Mouse (Mus musculus): ENCODE measurements at regions not wholly inside any gene's neighbourhood (a gene's known extent, or its start where the extent isn't known, plus 50 kb on each side); places are given as distances from the start of the nearest gene placed in this dataset.

DNA sequence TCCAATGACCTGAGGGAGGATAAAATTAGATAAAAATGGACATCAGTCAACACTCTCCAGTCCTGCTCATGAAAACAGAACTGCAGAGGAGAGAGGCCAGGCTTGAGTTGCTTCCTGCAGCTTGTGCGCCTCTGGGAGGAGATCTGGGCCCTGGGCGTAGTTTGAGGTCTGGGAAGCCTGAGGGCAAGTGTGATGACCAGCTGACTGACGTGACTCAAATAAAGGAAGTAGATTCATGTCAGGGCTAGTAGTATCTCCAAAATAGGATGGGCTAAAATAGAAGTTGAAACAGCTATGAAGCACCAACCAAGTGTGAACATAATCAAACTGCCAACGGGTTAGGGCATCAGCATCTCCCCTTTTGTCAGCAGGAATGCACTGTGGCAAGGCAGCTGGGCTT lies 239.3 kb upstream of the Btg1 start:
- H3K9ac ChIP-seq (ENCODE audit: low read depth, low read length), result no peak overlapping the region
- 83% methylated on average over 4 of the region's 4 CpGs for WGBS
- ATAC-seq, result no peak

DNA sequence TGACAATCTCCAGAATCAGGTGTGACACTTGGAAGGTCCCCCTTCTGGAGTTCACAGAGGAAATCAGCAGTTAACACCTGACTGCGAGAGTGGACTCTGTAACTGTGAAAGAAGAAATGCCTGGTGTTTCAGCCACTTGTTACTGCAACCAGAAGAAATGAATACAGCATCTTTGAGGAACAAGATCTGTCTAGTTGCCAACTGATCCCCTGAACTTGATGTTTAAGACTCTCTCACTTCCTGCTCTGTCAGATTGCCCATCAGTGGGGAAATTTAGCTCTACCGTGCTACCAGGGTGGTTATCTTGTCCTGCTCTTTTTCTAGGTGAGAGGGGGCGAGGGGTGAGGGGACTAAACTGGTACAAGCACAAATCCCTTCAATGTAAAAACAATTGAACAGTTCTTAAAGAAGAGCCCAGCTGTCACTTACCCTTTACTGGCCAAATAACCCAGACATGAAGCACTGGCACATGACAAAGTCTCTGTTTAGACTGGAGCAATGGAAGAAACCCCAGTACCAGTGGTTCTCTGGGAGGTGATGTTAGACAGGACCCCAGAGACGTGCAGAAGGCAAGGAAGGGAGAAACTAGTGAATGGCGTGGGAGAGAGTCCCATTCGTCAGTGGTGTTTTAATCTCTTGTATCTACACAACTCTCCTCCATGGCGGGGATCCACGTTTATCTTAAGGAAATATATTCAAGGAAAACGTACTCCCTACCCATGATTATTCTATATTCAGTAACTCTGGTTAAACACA lies 237.6 kb upstream of the Btg1 start:
- no peak for ATAC-seq
- WGBS, result 65% methylated on average over 9 of the region's 9 CpGs

More for the DNA sequence above, 239.3 kb upstream of the Btg1 start:
- Histone ChIP-seq H3K4me1 (replicated peaks; ENCODE audit: control insufficient read depth, insufficient read depth, low read length) (no peaks in the 10 kb centered on the region), H3K27ac (ENCODE audit: low read depth, low read length) (no peak overlapping the region), H3K4me2 (replicated peaks; ENCODE audit: low read depth) (no peak overlapping the region), H3K4me3 (ENCODE audit: low read depth, low read length) (no peak overlapping the region), H3K9me3 (ENCODE audit: control insufficient read depth) (no peaks in the 10 kb centered on the region), H3K27me3 (replicated peaks; ENCODE audit: control insufficient read depth, insufficient read depth, low read length) (no peaks in the 10 kb centered on the region), H3K36me3 (ENCODE audit: control insufficient read depth, insufficient read depth) (no peaks in the 10 kb centered on the region)
- TF ChIP-seq CTCF (IDR thresholded peaks at IDR 0.05; ENCODE audit: low read depth), result no peak

GRCm38 (mm10) chr10:96381664-96382063 lies 235.1 kb upstream of the Btg1 start:
- no peaks in the 10 kb centered on the region for H3K9me3 ChIP-seq (ENCODE audit: control insufficient read depth)
- ATAC-seq, result no peak
- 88% methylated on average over 6 of the region's 6 CpGs for WGBS
- no peaks in the 10 kb centered on the region for H3K36me3 ChIP-seq (ENCODE audit: control insufficient read depth, insufficient read depth)
- no peak overlapping the region for H3K4me3 ChIP-seq (ENCODE audit: low read depth, low read length)
- no peak for TF ChIP-seq CTCF (IDR thresholded peaks at IDR 0.05; ENCODE audit: low read depth)
- no peaks in the 10 kb centered on the region for H3K27me3 ChIP-seq (replicated peaks; ENCODE audit: control insufficient read depth, insufficient read depth, low read length)
- H3K4me1 ChIP-seq (replicated peaks; ENCODE audit: control insufficient read depth, insufficient read depth, low read length), result no peaks in the 10 kb centered on the region
- no peak overlapping the region for H3K9ac ChIP-seq (ENCODE audit: low read depth, low read length)
- no peak overlapping the region for H3K4me2 ChIP-seq (replicated peaks; ENCODE audit: low read depth)
- no peak overlapping the region for H3K27ac ChIP-seq (ENCODE audit: low read depth, low read length)

More for the DNA sequence above, 237.6 kb upstream of the Btg1 start:
- no peak overlapping the region for H3K4me3 ChIP-seq (ENCODE audit: low read depth, low read length)
- TF ChIP-seq CTCF (IDR thresholded peaks at IDR 0.05; ENCODE audit: low read depth), result no peak
- no peaks in the 10 kb centered on the region for H3K4me1 ChIP-seq (replicated peaks; ENCODE audit: control insufficient read depth, insufficient read depth, low read length)
- no peaks in the 10 kb centered on the region for H3K36me3 ChIP-seq (ENCODE audit: control insufficient read depth, insufficient read depth)
- no peaks in the 10 kb centered on the region for H3K27me3 ChIP-seq (replicated peaks; ENCODE audit: control insufficient read depth, insufficient read depth, low read length)
- no peak overlapping the region for H3K4me2 ChIP-seq (replicated peaks; ENCODE audit: low read depth)
- no peaks in the 10 kb centered on the region for H3K9me3 ChIP-seq (ENCODE audit: control insufficient read depth)
- H3K27ac ChIP-seq (ENCODE audit: low read depth, low read length), result no peak overlapping the region
- H3K9ac ChIP-seq (ENCODE audit: low read depth, low read length), result no peak overlapping the region

DNA sequence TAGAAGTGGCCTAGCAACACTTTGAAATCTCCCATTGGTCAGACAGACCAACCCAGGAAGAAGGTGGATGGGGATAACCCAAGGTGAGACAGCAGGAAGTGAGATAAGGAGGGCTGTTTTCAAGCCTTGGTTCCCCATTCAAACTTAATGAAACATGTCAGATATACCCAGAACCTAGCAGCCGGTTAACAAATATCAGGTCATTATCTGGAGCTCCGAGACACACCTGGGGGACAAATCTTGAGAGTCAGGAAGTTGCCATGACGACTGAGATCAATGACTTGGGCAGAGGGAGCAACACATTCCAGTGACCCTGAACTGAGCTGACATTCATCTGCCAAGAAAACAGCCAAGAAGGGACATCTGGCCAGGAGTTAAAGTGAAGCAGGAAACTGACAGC lies 225.1 kb upstream of the Btg1 start:
- H3K4me1 ChIP-seq (replicated peaks; ENCODE audit: control insufficient read depth, insufficient read depth, low read length), result no peaks in the 10 kb centered on the region
- no peak for TF ChIP-seq CTCF (IDR thresholded peaks at IDR 0.05; ENCODE audit: low read depth)
- no peak overlapping the region for H3K4me3 ChIP-seq (ENCODE audit: low read depth, low read length)
- H3K36me3 ChIP-seq (ENCODE audit: control insufficient read depth, insufficient read depth), result no peaks in the 10 kb centered on the region
- WGBS, result 48% methylated on average over 3 of the region's 3 CpGs
- H3K27ac ChIP-seq (ENCODE audit: low read depth, low read length), result no peak overlapping the region
- H3K9me3 ChIP-seq (ENCODE audit: control insufficient read depth), result no peaks in the 10 kb centered on the region
- no peak overlapping the region for H3K4me2 ChIP-seq (replicated peaks; ENCODE audit: low read depth)
- no peaks in the 10 kb centered on the region for H3K27me3 ChIP-seq (replicated peaks; ENCODE audit: control insufficient read depth, insufficient read depth, low read length)
- ATAC-seq, result no peak
- H3K9ac ChIP-seq (ENCODE audit: low read depth, low read length), result no peak overlapping the region

- Histone ChIP-seq H3K4me1 (replicated peaks; ENCODE audit: control insufficient read depth, insufficient read depth, low read length) (no peaks in the 10 kb centered on the region), H3K36me3 (ENCODE audit: control insufficient read depth, insufficient read depth) (no peaks in the 10 kb centered on the region), H3K27ac (ENCODE audit: low read depth, low read length) (no peak overlapping the region), H3K4me2 (replicated peaks; ENCODE audit: low read depth) (no peak overlapping the region), H3K9ac (ENCODE audit: low read depth, low read length) (no peak overlapping the region), H3K27me3 (replicated peaks; ENCODE audit: control insufficient read depth, insufficient read depth, low read length) (no peaks in the 10 kb centered on the region), H3K4me3 (ENCODE audit: low read depth, low read length) (no peak overlapping the region), H3K9me3 (ENCODE audit: control insufficient read depth) (no peaks in the 10 kb centered on the region)
- 80% methylated on average over 1 of the region's 1 CpGs for WGBS
- ATAC-seq, result no peak
- TF ChIP-seq CTCF (IDR thresholded peaks at IDR 0.05; ENCODE audit: low read depth), result no peak
Observed at GRCm38 (mm10) chr10:96392836-96393235, 224.0 kb upstream of the Btg1 start.

GRCm38 (mm10) chr10:96394210-96394609 lies 222.6 kb upstream of the Btg1 start:
- H3K9ac ChIP-seq (ENCODE audit: low read depth, low read length), result no peak overlapping the region
- H3K27me3 ChIP-seq (replicated peaks; ENCODE audit: control insufficient read depth, insufficient read depth, low read length), result no peaks in the 10 kb centered on the region
- H3K4me3 ChIP-seq (ENCODE audit: low read depth, low read length), result no peak overlapping the region
- H3K27ac ChIP-seq (ENCODE audit: low read depth, low read length), result no peak overlapping the region
- no peak overlapping the region for H3K4me2 ChIP-seq (replicated peaks; ENCODE audit: low read depth)
- 83% methylated on average over 3 of the region's 3 CpGs for WGBS
- no peaks in the 10 kb centered on the region for H3K36me3 ChIP-seq (ENCODE audit: control insufficient read depth, insufficient read depth)
- H3K9me3 ChIP-seq (ENCODE audit: control insufficient read depth), result no peaks in the 10 kb centered on the region
- no peak for ATAC-seq
- no peak for TF ChIP-seq CTCF (IDR thresholded peaks at IDR 0.05; ENCODE audit: low read depth)
- no peaks in the 10 kb centered on the region for H3K4me1 ChIP-seq (replicated peaks; ENCODE audit: control insufficient read depth, insufficient read depth, low read length)
